Mouse (Mus musculus): ENCODE results near the gene Rab3gap2.

Gene Rab3gap2

GRCm38 (mm10) chr1:185203909-185204661 is at the start of gene Rab3gap2:
Gene Rab3gap2, plus strand, starts transcription at chr1:185204117.
- peak; percentile 96 to 97 for DNase-seq (ENCODE audit: low spot score in 2 of 2)

- DNase-seq (ENCODE audit: low spot score in 2 of 2), result no peak
Measured at GRCm38 (mm10) chr1:185173641-185174040, 30.3 kb upstream of the Rab3gap2 start.

- peak; percentile 45 to 73 for DNase-seq (ENCODE audit: low spot score in 2 of 2)
Measured at GRCm38 (mm10) chr1:185177860-185178259, 26.1 kb upstream of the Rab3gap2 start.

GRCm38 (mm10) chr1:185183591-185184330 is 20.2 kb upstream of the Rab3gap2 start:
- DNase-seq (ENCODE audit: low spot score in 2 of 2), result no peak

GRCm38 (mm10) chr1:185185556-185185955 is 18.4 kb upstream of the Rab3gap2 start:
- peak; percentile 61 to 83 for DNase-seq (ENCODE audit: low spot score in 2 of 2)

GRCm38 (mm10) chr1:185187135-185187785 is 16.7 kb upstream of the Rab3gap2 start:
- DNase-seq (ENCODE audit: low spot score in 2 of 2), result no peak

- no peak for DNase-seq (ENCODE audit: low spot score in 2 of 2)
Measured at GRCm38 (mm10) chr1:185189901-185190300, 14.0 kb upstream of the Rab3gap2 start.

GRCm38 (mm10) chr1:185192087-185192486 is 11.8 kb upstream of the Rab3gap2 start:
- DNase-seq (ENCODE audit: low spot score in 2 of 2), result no peak

- DNase-seq (ENCODE audit: low spot score in 2 of 2), result no peak
Measured at GRCm38 (mm10) chr1:185193509-185193908, 10.4 kb upstream of the Rab3gap2 start.

- DNase-seq (ENCODE audit: low spot score in 2 of 2), result no peak
Measured at GRCm38 (mm10) chr1:185196323-185196722, 7.6 kb upstream of the Rab3gap2 start.

GRCm38 (mm10) chr1:185200571-185201395 is 3.1 kb upstream of the Rab3gap2 start:
- DNase-seq (ENCODE audit: low spot score in 2 of 2), result no peak

GRCm38 (mm10) chr1:185201994-185202393 is 1.9 kb upstream of the Rab3gap2 start:
- no peak for DNase-seq (ENCODE audit: low spot score in 2 of 2)

- no peak for DNase-seq (ENCODE audit: low spot score in 2 of 2)
Measured at GRCm38 (mm10) chr1:185203196-185203908, 565 bp upstream of the Rab3gap2 start.

GRCm38 (mm10) chr1:185205090-185205489 is 1.2 kb downstream of the Rab3gap2 start:
- DNase-seq (ENCODE audit: low spot score in 2 of 2), result no peak

- no peak for DNase-seq (ENCODE audit: low spot score in 2 of 2)
Measured at GRCm38 (mm10) chr1:185207851-185208595, 4.1 kb downstream of the Rab3gap2 start.

GRCm38 (mm10) chr1:185208766-185209165 is 4.8 kb downstream of the Rab3gap2 start:
- DNase-seq (ENCODE audit: low spot score in 2 of 2), result no peak

- DNase-seq (ENCODE audit: low spot score in 2 of 2), result no peak
Measured at GRCm38 (mm10) chr1:185209641-185210176, 5.8 kb downstream of the Rab3gap2 start.

- no peak for DNase-seq (ENCODE audit: low spot score in 2 of 2)
Measured at GRCm38 (mm10) chr1:185216360-185216759, 12.4 kb downstream of the Rab3gap2 start.

- DNase-seq (ENCODE audit: low spot score in 2 of 2), result no peak
Measured at GRCm38 (mm10) chr1:185216762-185217161, 12.8 kb downstream of the Rab3gap2 start.

- no peak for DNase-seq (ENCODE audit: low spot score in 2 of 2)
Measured at GRCm38 (mm10) chr1:185217966-185218365, 14.0 kb downstream of the Rab3gap2 start.

All from right cerebral cortex, postnatal 36 days (tissue).